Comparison of ENCODE assay signal across 17 mouse cellular contexts in genomic region chr12:91744091-91744490, GRCm38 (mm10). TPM values are rescaled to one million over a fixed set of nuclear protein-coding genes. Genes with fewer than 3 reads are reported as not detected.
A peak's percentile ranks its signal among the peaks of the same experiment; 100 is the strongest.
DNase-seq lines count a peak whose midpoint lies in the region; ATAC-seq lines count a peak whose summit lies in the region.
"Had no signal": no experiment of that assay in that cellular context is flagged by ENCODE, and none has a peak within 500 bp of the region (broad histone marks: within the 10 kb centered on the region; RNA-seq: fewer than 3 reads in every experiment).

No protein-coding gene starts in this region.

- no peak for DNase-seq in heart, postnatal 4 days
- no peak for DNase-seq in gastrocnemius, postnatal 14 days
- DNase-seq: adrenal gland, postnatal 14 days; cerebellum, adult 8-10 months; right cerebral cortex, adult 18-20 months had no signal

- H3K36me3 ChIP-seq in erythroblast, embryonic 14.5 days (ENCODE audit: control insufficient read depth) = peaks cover 50% of the 10 kb centered on the region
- no peaks in the 10 kb centered on the region for H3K36me3 ChIP-seq in heart, embryonic 13.5 days
- H3K36me3 ChIP-seq in megakaryocyte, embryonic 14.5 days (replicated peaks; ENCODE audit: low read length) = peaks cover 72% of the 10 kb centered on the region
- peaks cover 7% of the 10 kb centered on the region for H3K36me3 ChIP-seq in liver, embryonic 16.5 days (ENCODE audit: control insufficient read depth, insufficient read depth)
- H3K36me3 ChIP-seq: heart, embryonic 15.5 days; hindbrain, embryonic 13.5 days; midbrain, embryonic 13.5 days; neural tube, embryonic 12.5 days had no signal

- intact Hi-C loops in gastrocnemius, postnatal 14 days (cut with DNase I; ENCODE audit: low total_unique reads) = loop anchor here (5.0 kb wide), 1 partner anchor 43 kb away; the partner anchor contains the start of gene Ston2

- ATAC-seq in erythroblast, adult 5-6 weeks (replicated peaks; ENCODE audit: low FRiP score, poor library complexity, severe bottlenecking) = no peak
- ATAC-seq in heart, embryonic 13.5 days (ENCODE audit: extremely low read depth, insufficient number of reproducible peaks, low FRiP score, low TSS enrichment) = no peak
- ATAC-seq in megakaryocyte, adult 5-6 weeks (ENCODE audit: poor library complexity, severe bottlenecking) = no peak
- no peak for ATAC-seq in liver, embryonic 16.5 days (ENCODE audit: low read depth)
- ATAC-seq: CD4-positive, CD25-positive, alpha-beta regulatory T cell, adult 4 months; midbrain, embryonic 13.5 days had no signal

- H3K4me1 ChIP-seq in erythroblast, embryonic 14.5 days (ENCODE audit: control insufficient read depth) = peaks cover 71% of the 10 kb centered on the region
- H3K4me1 ChIP-seq in heart, embryonic 13.5 days = peaks cover 26% of the 10 kb centered on the region
- H3K4me1 ChIP-seq in megakaryocyte, embryonic 14.5 days = peaks cover 94% of the 10 kb centered on the region
- H3K4me1 ChIP-seq in liver, embryonic 16.5 days (ENCODE audit: control insufficient read depth, low read depth, low read length) = peaks cover 52% of the 10 kb centered on the region

- WGBS in heart, embryonic 13.5 days = 88% methylated on average over 6 of the region's 6 CpGs
- WGBS in liver, embryonic 16.5 days (ENCODE audit: insufficient replicate concordance) = 43% methylated on average over 6 of the region's 6 CpGs

- H3K4me3 ChIP-seq in erythroblast, embryonic 14.5 days (replicated peaks) = peak overlapping the region; percentile 66
- peak overlapping the region; percentile 19; the same call in 1 of the 2 replicates for H3K4me3 ChIP-seq in heart, embryonic 13.5 days
- peak overlapping the region; percentile 90 for H3K4me3 ChIP-seq in megakaryocyte, embryonic 14.5 days (replicated peaks)
- H3K4me3 ChIP-seq in liver, embryonic 16.5 days (ENCODE audit: low read depth, low read length) = peak overlapping the region; percentile 15; the same call in 1 of the 2 replicates
- H3K4me3 ChIP-seq: heart, embryonic 15.5 days; hindbrain, embryonic 13.5 days; midbrain, embryonic 13.5 days; neural tube, embryonic 12.5 days had no signal

- H3K9ac ChIP-seq in heart, embryonic 13.5 days = no peak overlapping the region
- no peak overlapping the region for H3K9ac ChIP-seq in liver, embryonic 16.5 days (ENCODE audit: low read depth, low read length)
- H3K9ac ChIP-seq: heart, embryonic 15.5 days; hindbrain, embryonic 13.5 days; midbrain, embryonic 13.5 days; neural tube, embryonic 12.5 days had no signal

- no peaks in the 10 kb centered on the region for H3K9me3 ChIP-seq in erythroblast, embryonic 14.5 days (ENCODE audit: control insufficient read depth, low read length)
- no peaks in the 10 kb centered on the region for H3K9me3 ChIP-seq in heart, embryonic 13.5 days
- no peaks in the 10 kb centered on the region for H3K9me3 ChIP-seq in megakaryocyte, embryonic 14.5 days
- H3K9me3 ChIP-seq in liver, embryonic 16.5 days (replicated peaks; ENCODE audit: control insufficient read depth, low read length) = no peaks in the 10 kb centered on the region
- H3K9me3 ChIP-seq: heart, embryonic 15.5 days; hindbrain, embryonic 13.5 days; midbrain, embryonic 13.5 days; neural tube, embryonic 12.5 days had no signal

- peak overlapping the region; percentile 38; the same call in 1 of the 2 replicates for H3K4me2 ChIP-seq in heart, embryonic 13.5 days
- H3K4me2 ChIP-seq in liver, embryonic 16.5 days (ENCODE audit: low read depth, low read length) = peak overlapping the region; percentile 33
- H3K4me2 ChIP-seq: heart, embryonic 15.5 days; hindbrain, embryonic 13.5 days; midbrain, embryonic 13.5 days; neural tube, embryonic 12.5 days had no signal

- no peak overlapping the region for H3K27ac ChIP-seq in heart, embryonic 13.5 days (replicated peaks)
- no peak overlapping the region for H3K27ac ChIP-seq in liver, embryonic 16.5 days (ENCODE audit: low read length)
- H3K27ac ChIP-seq: heart, embryonic 15.5 days; hindbrain, embryonic 13.5 days; macrophage; midbrain, embryonic 13.5 days; neural tube, embryonic 12.5 days had no signal

- no peaks in the 10 kb centered on the region for H3K27me3 ChIP-seq in erythroblast, embryonic 14.5 days (ENCODE audit: control insufficient read depth)
- peaks cover 6% of the 10 kb centered on the region for H3K27me3 ChIP-seq in heart, embryonic 13.5 days (replicated peaks)
- no peaks in the 10 kb centered on the region for H3K27me3 ChIP-seq in megakaryocyte, embryonic 14.5 days (replicated peaks)
- no peaks in the 10 kb centered on the region for H3K27me3 ChIP-seq in liver, embryonic 16.5 days (ENCODE audit: control insufficient read depth, insufficient read depth, low read depth, low read length)
- H3K27me3 ChIP-seq: heart, embryonic 15.5 days; hindbrain, embryonic 13.5 days; midbrain, embryonic 13.5 days; neural tube, embryonic 12.5 days had no signal

RNA-seq across cellular contexts. Expression of gene Ston2, which starts 44.1 kb away (rescaled TPM):
- 3.6 TPM in 2 replicates for polyA plus RNA-seq in erythroblast, embryonic 14.5 days (2012)
- total RNA-seq in erythroblast, adult 5-6 weeks (2015; ENCODE audit: low replicate concordance) = 0.58 and 1.5 TPM in 2 replicates
- 0.70 and 2.0 TPM in 2 replicates for total RNA-seq in erythroblast, adult 5-6 weeks (2017; ENCODE audit: low replicate concordance)
- 4.0 and 4.3 TPM in 2 replicates for polyA plus RNA-seq in heart, embryonic 13.5 days (2015; fragmentation: Nextera tagmentation; extraction: Ambion mirVana)
- total RNA-seq in heart, postnatal 4 days (2021) = 1 to 10 TPM; 5.2 to 5.4 TPM
- 77.2 and 85.3 TPM in 2 replicates for polyA plus RNA-seq in megakaryocyte, embryonic 14.5 days (2012; ENCODE audit: insufficient read depth, low replicate concordance)
- total RNA-seq in megakaryocyte, adult 5-6 weeks (2015) = 3.9 and 6.2 TPM in 2 replicates
- total RNA-seq in megakaryocyte, adult 5-6 weeks (2017) = 2.5 and 4.6 TPM in 2 replicates
- 10.6 and 10.8 TPM in 2 replicates for polyA plus RNA-seq in liver, embryonic 16.5 days (2015; fragmentation: Nextera tagmentation; extraction: Ambion mirVana)
- total RNA-seq in gastrocnemius, postnatal 14 days (2021) = 10 to 100 TPM; 29.0 to 32.3 TPM

Comparison
In these comparisons a context has a peak if more than half of its experiments do, and no peak if none do; other contexts are left out.
1. H3K4me3 ChIP-seq: peak in every context shown above with its lines; median percentile 90 in megakaryocyte, embryonic 14.5 days; 66 in erythroblast, embryonic 14.5 days; 19 in heart, embryonic 13.5 days; 15 in liver, embryonic 16.5 days.
2. RNA of gene Ston2, which starts 44.1 kb away (total RNA-seq): 29.0 to 32.3 TPM in gastrocnemius, postnatal 14 days; 5.2 to 5.4 TPM in heart, postnatal 4 days, 2.5 to 6.2 TPM in megakaryocyte, adult 5-6 weeks and 0.58 to 2.0 TPM in erythroblast, adult 5-6 weeks; every median in the first group is over 4 times any median in the second.